Mouse (Mus musculus): ENCODE data around the gene Khdrbs2. TPM values are rescaled to one million over a fixed set of nuclear protein-coding genes. Genes with fewer than 3 reads are reported as not detected.

Gene Khdrbs2
- not detected in 2 replicates for polyA plus RNA-seq (2012; ENCODE audit: low replicate concordance)

GRCm38 (mm10) chr1:32172506-32173239, at the start of gene Khdrbs2:
TSS of gene Khdrbs2 (plus strand) at chr1:32172714.

GRCm38 (mm10) chr1:32547194-32547593, 374.7 kb downstream of the Khdrbs2 start, which contains the start of gene Gm5415:
TSS of gene Gm5415 (minus strand) at chr1:32547294.

